Comparison of ENCODE assay signal across 8 mouse cellular contexts in genomic region chr1:89467321-89468069, GRCm38 (mm10). TPM values are rescaled to one million over a fixed set of nuclear protein-coding genes. Genes with fewer than 3 reads are reported as not detected.
DNase-seq lines count a peak whose midpoint lies in the region; ATAC-seq lines count a peak whose summit lies in the region.

No protein-coding gene starts in this region.

- H3K27ac ChIP-seq in neural tube, embryonic 11.5 days (ENCODE audit: low read depth, low read length) = 0 out of 2 replicates have a peak overlapping the region, but pooled peaks have one; percentile 27
- H3K27ac ChIP-seq in heart, embryonic 10.5 days = peak overlapping the region; percentile 72

- no peak for ATAC-seq in neural tube, embryonic 11.5 days (ENCODE audit: insufficient read depth, low FRiP score, low TSS enrichment)
- ATAC-seq in megakaryocyte-erythroid progenitor cell, adult 5-6 weeks (replicated peaks; ENCODE audit: low FRiP score, low TSS enrichment, poor library complexity, severe bottlenecking) = peak; percentile 51; the same call in 1 of the 2 replicates

- H3K9me3 ChIP-seq in neural tube, embryonic 11.5 days (ENCODE audit: control insufficient read depth, low read length) = peaks cover 2% of the 10 kb centered on the region; the same call in 1 of the 2 replicates
- H3K9me3 ChIP-seq in heart, embryonic 10.5 days = no peaks in the 10 kb centered on the region

- no peaks in the 10 kb centered on the region; the same call in 1 of the 2 replicates for H3K36me3 ChIP-seq in neural tube, embryonic 11.5 days (ENCODE audit: control insufficient read depth, insufficient read depth, low read length)
- peaks cover 2% of the 10 kb centered on the region; the same call in 1 of the 2 replicates for H3K36me3 ChIP-seq in heart, embryonic 10.5 days

- DNase-seq in neural tube, embryonic 11.5 days (ENCODE audit: low spot score) = no peak
- DNase-seq in neural tube, embryonic 10.5 days (ENCODE audit: extremely low spot score, low spot score) = no peak
- no peak for DNase-seq in heart, embryonic 10.5 days (ENCODE audit: low spot score)
- DNase-seq in kidney, postnatal 4 days = peak; percentile 68 to 76
- DNase-seq in right cerebral cortex, adult 18-20 months = no peak
- DNase-seq in right cerebral cortex, adult 2 months (ENCODE audit: low spot score in 2 of 2) = no peak
- DNase-seq in T-cell, adult 2 months (ENCODE audit: low spot score) = no peak

- WGBS in neural tube, embryonic 11.5 days = 28% methylated on average over 6 of the region's 6 CpGs
- WGBS in heart, embryonic 10.5 days = 17% methylated on average over 6 of the region's 6 CpGs

- H3K4me3 ChIP-seq in neural tube, embryonic 11.5 days (ENCODE audit: low read depth, low read length) = no peak overlapping the region
- H3K4me3 ChIP-seq in heart, embryonic 10.5 days = peak overlapping the region; percentile 19

- no peak overlapping the region for H3K4me2 ChIP-seq in neural tube, embryonic 11.5 days (ENCODE audit: low read depth)

- no peaks in the 10 kb centered on the region for H3K27me3 ChIP-seq in neural tube, embryonic 11.5 days (ENCODE audit: control insufficient read depth, insufficient read depth, low read length)
- H3K27me3 ChIP-seq in heart, embryonic 10.5 days (ENCODE audit: insufficient read depth, poor library complexity, severe bottlenecking) = no peaks in the 10 kb centered on the region

- H3K9ac ChIP-seq in neural tube, embryonic 11.5 days (ENCODE audit: low read length) = peak overlapping the region; percentile 10; the same call in 1 of the 2 replicates

- peaks cover 41% of the 10 kb centered on the region for H3K4me1 ChIP-seq in neural tube, embryonic 11.5 days (ENCODE audit: control insufficient read depth, insufficient read depth, low read length)
- peaks cover 92% of the 10 kb centered on the region for H3K4me1 ChIP-seq in heart, embryonic 10.5 days

RNA-seq across cellular contexts. Expression of gene Agap1, which starts 12.9 kb away (rescaled TPM):
- 31.1 and 34.1 TPM in 2 replicates for polyA plus RNA-seq in neural tube, embryonic 11.5 days (2014; fragmentation: Nextera tagmentation; extraction: Ambion mirVana)
- 7.6 and 10.3 TPM in 2 replicates for polyA plus RNA-seq in heart, embryonic 10.5 days (2016; fragmentation: Nextera tagmentation; extraction: Ambion mirVana)
- 29.5 and 35.0 TPM in 2 replicates for total RNA-seq in megakaryocyte-erythroid progenitor cell, adult 5-6 weeks (2014; fragmentation: Nextera tagmentation)
- 12.8 and 21.7 TPM in 2 replicates for total RNA-seq in megakaryocyte-erythroid progenitor cell, adult 5-6 weeks (2017)

Comparison
In these comparisons a context has a peak if more than half of its experiments do, and no peak if none do; other contexts are left out.
1. DNase-seq: peak in kidney, postnatal 4 days (2 of 2); none in neural tube, embryonic 11.5 days (single experiment), neural tube, embryonic 10.5 days (single experiment), heart, embryonic 10.5 days (single experiment), right cerebral cortex, adult 18-20 months (single experiment), right cerebral cortex, adult 2 months (0 of 2) and T-cell, adult 2 months (single experiment).